Mouse (Mus musculus) heart, embryonic 10.5 days (tissue): ENCODE results near the gene Eef1akmt1. TPM values are rescaled to one million over a fixed set of nuclear protein-coding genes. Genes with fewer than 3 reads are reported as not detected.

ENCODE experiments used
- DNase-seq: peaks from one replicate; pipeline ENCODE4 v3.0.0-alpha.2; 2017; ENCODE audit warnings: low spot score
- H3K27ac ChIP-seq: fragments of 300-500 bp; sonication (generic); 2 replicates; pipeline ENCODE4 v1.5.1; 2016; ENCODE audit warnings: mild to moderate bottlenecking
- H3K27me3 ChIP-seq: fragments of 300-500 bp; sonication (generic); 2 replicates; pipeline ENCODE4 v1.6.1; 2016; ENCODE audit warnings: mild to moderate bottlenecking; ENCODE audit not compliant: poor library complexity, insufficient read depth, severe bottlenecking
- H3K36me3 ChIP-seq: fragments of 300-500 bp; sonication (generic); 2 replicates; pipeline ENCODE4 v1.6.1; 2016; ENCODE audit warnings: mild to moderate bottlenecking, moderate library complexity
- H3K4me1 ChIP-seq: fragments of 300-500 bp; sonication (generic); 2 replicates; pipeline ENCODE4 v1.6.1; 2016; ENCODE audit warnings: mild to moderate bottlenecking
- H3K4me3 ChIP-seq: fragments of 300-500 bp; sonication (generic); 2 replicates; pipeline ENCODE4 v1.5.1; 2016; ENCODE audit warnings: mild to moderate bottlenecking, moderate library complexity
- H3K9me3 ChIP-seq: fragments of 300-500 bp; sonication (generic); 2 replicates; pipeline ENCODE4 v1.6.1; 2016; ENCODE audit warnings: mild to moderate bottlenecking, moderate library complexity
- whole genome bisulfite sequencing: fragments of 180-500 bp; shearing (Covaris S2); methylation state at CpG from one replicate; pipeline ENCODE4 v1.1.7; 2016; 5-methylcytosine and 5-hydroxymethylcytosine counted together
- polyA plus RNA-seq: library from polyadenylated mRNA; unstranded; fragments of >200 nt; fragmentation: Nextera tagmentation; extraction: Ambion mirVana; gene quantifications from 2 replicates; pipeline ENCODE4 v1.2.1, GENCODE M21; 2016

The Eef1akmt1 gene
- polyA plus RNA-seq, 1 experiment from 2014 or later, result 93.8 TPM

GRCm38 (mm10) chr14:57527122-57527521 is 44.3 kb downstream of the Eef1akmt1 start:
- no peaks in the 10 kb centered on the region for H3K9me3 ChIP-seq
- 32% methylated on average over 7 of the region's 7 CpGs for WGBS
- H3K4me1 ChIP-seq, result peaks cover 18% of the 10 kb centered on the region
- no peak for DNase-seq
- no peak overlapping the region for H3K4me3 ChIP-seq
- no peak overlapping the region for H3K27ac ChIP-seq
- H3K36me3 ChIP-seq, result no peaks in the 10 kb centered on the region
- H3K27me3 ChIP-seq, result peaks cover 59% of the 10 kb centered on the region

GRCm38 (mm10) chr14:57526050-57526623 is 45.3 kb downstream of the Eef1akmt1 start:
- WGBS, result 51% methylated on average over 10 of the region's 10 CpGs
- Histone ChIP-seq H3K27ac (no peak overlapping the region), H3K27me3 (peaks cover 59% of the 10 kb centered on the region), H3K36me3 (no peaks in the 10 kb centered on the region), H3K4me3 (peak overlapping the region; percentile 92), H3K9me3 (no peaks in the 10 kb centered on the region), H3K4me1 (peaks cover 18% of the 10 kb centered on the region)
- DNase-seq, result no peak

- WGBS, result under 1% methylated on average over 53 of the region's 60 CpGs
- no peaks in the 10 kb centered on the region for H3K9me3 ChIP-seq
- H3K4me3 ChIP-seq, result peak overlapping the region; percentile 92
- peaks cover 18% of the 10 kb centered on the region for H3K4me1 ChIP-seq
- no peaks in the 10 kb centered on the region for H3K36me3 ChIP-seq
- H3K27me3 ChIP-seq, result peaks cover 59% of the 10 kb centered on the region
- DNase-seq, result peak; percentile 86
- H3K27ac ChIP-seq, result peak overlapping the region; percentile 79
Measured at GRCm38 (mm10) chr14:57525388-57526049, 45.9 kb downstream of the Eef1akmt1 start.

GRCm38 (mm10) chr14:57524671-57525387 is 46.6 kb downstream of the Eef1akmt1 start, which contains the start of gene Il17d:
Il17d (plus strand) TSS chr14:57524777.
- peaks cover 59% of the 10 kb centered on the region for H3K27me3 ChIP-seq
- H3K9me3 ChIP-seq, result no peaks in the 10 kb centered on the region
- no peaks in the 10 kb centered on the region for H3K36me3 ChIP-seq
- DNase-seq, result no peak
- peak within 1 kb of the TSS; percentile 79 for H3K27ac ChIP-seq
- H3K4me3 ChIP-seq, result peak within 1 kb of the TSS; percentile 92
- 8% methylated on average over 104 of the region's 104 CpGs for WGBS
- H3K4me1 ChIP-seq, result peaks cover 18% of the 10 kb centered on the region

GRCm38 (mm10) chr14:57523762-57524161 is 47.6 kb downstream of the Eef1akmt1 start:
- Histone ChIP-seq H3K9me3 (no peaks in the 10 kb centered on the region), H3K36me3 (no peaks in the 10 kb centered on the region), H3K4me3 (no peak overlapping the region; the same call in 1 of the 2 replicates), H3K27ac (no peak overlapping the region), H3K4me1 (peaks cover 12% of the 10 kb centered on the region), H3K27me3 (peaks cover 58% of the 10 kb centered on the region)
- WGBS, result 89% methylated on average over 9 of the region's 9 CpGs
- DNase-seq, result no peak

GRCm38 (mm10) chr14:57517001-57517400 is 54.4 kb downstream of the Eef1akmt1 start:
- no peaks in the 10 kb centered on the region for H3K4me1 ChIP-seq
- no peaks in the 10 kb centered on the region for H3K27me3 ChIP-seq
- DNase-seq, result no peak
- H3K4me3 ChIP-seq, result no peak overlapping the region
- no peaks in the 10 kb centered on the region for H3K9me3 ChIP-seq
- no peaks in the 10 kb centered on the region for H3K36me3 ChIP-seq
- no peak overlapping the region for H3K27ac ChIP-seq
- WGBS, result 79% methylated on average over 7 of the region's 7 CpGs

GRCm38 (mm10) chr14:57515156-57515762 is 56.2 kb downstream of the Eef1akmt1 start:
- Histone ChIP-seq H3K36me3 (no peaks in the 10 kb centered on the region), H3K27me3 (no peaks in the 10 kb centered on the region), H3K4me3 (no peak overlapping the region), H3K4me1 (no peaks in the 10 kb centered on the region), H3K9me3 (no peaks in the 10 kb centered on the region), H3K27ac (no peak overlapping the region)
- no peak for DNase-seq
- 65% methylated on average over 6 of the region's 6 CpGs for WGBS

GRCm38 (mm10) chr14:57509554-57509953 is 61.9 kb downstream of the Eef1akmt1 start:
- no peak for DNase-seq
- no peaks in the 10 kb centered on the region for H3K27me3 ChIP-seq

GRCm38 (mm10) chr14:57503729-57504128 is 67.7 kb downstream of the Eef1akmt1 start:
- no peaks in the 10 kb centered on the region for H3K4me1 ChIP-seq
- WGBS, result 75% methylated on average over 6 of the region's 6 CpGs
- H3K36me3 ChIP-seq, result no peaks in the 10 kb centered on the region
- H3K9me3 ChIP-seq, result no peaks in the 10 kb centered on the region
- H3K27me3 ChIP-seq, result no peaks in the 10 kb centered on the region
- H3K27ac ChIP-seq, result no peak overlapping the region
- H3K4me3 ChIP-seq, result no peak overlapping the region
- DNase-seq, result no peak

More at GRCm38 (mm10) chr14:57509554-57509953, 61.9 kb downstream of the Eef1akmt1 start:
- no peaks in the 10 kb centered on the region for H3K36me3 ChIP-seq
- H3K4me3 ChIP-seq, result no peak overlapping the region
- H3K4me1 ChIP-seq, result no peaks in the 10 kb centered on the region
- WGBS, result 52% methylated on average over 6 of the region's 6 CpGs
- H3K27ac ChIP-seq, result no peak overlapping the region
- H3K9me3 ChIP-seq, result no peaks in the 10 kb centered on the region

Other genes starting within 250 kb of the Eef1akmt1 start
- 8.9 and 9.7 TPM in 2 replicates for gene Cryl1, start 173.1 kb downstream of the Eef1akmt1 start, polyA plus RNA-seq
- 5.0 and 6.3 TPM in 2 replicates for gene Ift88, start 147.6 kb downstream of the Eef1akmt1 start, polyA plus RNA-seq
- 0.55 and 1.3 TPM in 2 replicates for gene Il17d, start 46.8 kb downstream of the Eef1akmt1 start, polyA plus RNA-seq
- gene Xpo4, start 93.8 kb upstream of the Eef1akmt1 start, polyA plus RNA-seq, result 23.5 and 24.9 TPM in 2 replicates
- not detected in 2 replicates for gene Gm49361, start 174.5 kb upstream of the Eef1akmt1 start, polyA plus RNA-seq
- gene Lats2, start 186.8 kb upstream of the Eef1akmt1 start, polyA plus RNA-seq, result 19.6 and 25.0 TPM in 2 replicates
- 19.8 and 24.1 TPM in 2 replicates for gene Sap18, start 226.6 kb upstream of the Eef1akmt1 start, polyA plus RNA-seq